Mouse (Mus musculus) G1E (cell line): Measurements from ENCODE around the gene Nr4a2.

ENCODE experiments used
- CTCF ChIP-seq: IDR thresholded peaks from 2 replicates; pipeline ENCODE4 v1.5.1; 2012; ENCODE audit warnings: low read depth, low read length, inconsistent platforms, mixed read lengths
- GATA1 ChIP-seq: IDR thresholded peaks from 2 replicates; pipeline ENCODE4 v1.6.1; 2012; ENCODE audit warnings: borderline replicate concordance, low read length, inconsistent platforms, mixed read lengths
- POLR2AphosphoS5 ChIP-seq: IDR thresholded peaks from 2 replicates; pipeline ENCODE4 v1.6.1; 2012; ENCODE audit warnings: low read depth, low read length, inconsistent platforms; ENCODE audit not compliant: insufficient replicate concordance
- TAL1 ChIP-seq: conservative IDR thresholded peaks from 2 replicates; pipeline ENCODE4 v1.6.1; 2012; ENCODE audit warnings: low read depth, low read length, inconsistent platforms, mixed read lengths

DNA sequence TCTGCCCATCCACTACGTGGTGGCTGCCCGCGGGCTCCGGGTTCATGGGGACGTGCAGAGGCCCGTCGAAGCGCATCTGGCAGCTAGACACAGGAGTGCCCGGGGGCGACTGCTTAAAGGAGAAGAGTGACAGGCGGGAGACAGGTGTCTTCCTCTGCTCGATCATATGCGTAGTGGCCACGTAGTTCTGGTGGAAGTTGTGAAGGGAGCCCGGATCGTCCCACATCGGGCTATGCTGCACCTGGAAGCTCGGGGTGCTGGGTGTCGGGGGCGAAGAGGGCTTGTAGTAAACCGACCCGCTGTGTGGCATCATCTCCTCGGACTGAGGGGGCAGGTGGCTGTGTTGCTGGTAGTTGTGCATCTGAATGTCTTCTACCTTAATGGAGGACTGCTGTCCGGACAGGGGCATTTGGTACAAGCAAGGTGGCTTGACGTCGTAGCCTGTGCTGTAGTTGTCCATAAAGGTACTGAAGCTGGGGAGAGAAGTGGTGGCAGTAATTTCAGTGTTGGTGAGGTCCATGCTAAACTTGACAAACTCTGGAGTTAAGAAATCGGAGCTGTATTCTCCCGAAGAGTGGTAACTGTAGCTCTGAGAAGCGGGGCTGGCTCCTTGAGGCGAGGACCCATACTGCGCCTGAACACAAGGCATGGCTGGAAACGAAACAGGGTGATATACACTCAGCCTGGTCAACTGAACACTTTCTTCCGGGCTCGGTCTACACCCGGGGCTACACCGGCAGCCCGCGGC is 11.8 kb downstream of the Nr4a2 start:
- TF ChIP-seq CTCF = no peak
- TF ChIP-seq TAL1 = no peak
- no peak for TF ChIP-seq POLR2AphosphoS5
- no peak for TF ChIP-seq GATA1
